Mouse (Mus musculus) adrenal gland, postnatal 10 days (tissue): ENCODE measurements around the gene Vangl2. TPM values are rescaled to one million over a fixed set of nuclear protein-coding genes. Genes with fewer than 3 reads are reported as not detected.

Experiments used
- DNase-seq: peaks from one replicate; pipeline ENCODE4 v3.0.0; 2021; ENCODE audit warnings: mixed read lengths
- long read RNA-seq, 2 experiments: library from polyadenylated mRNA; stranded (forward); transcript quantifications; one replicate each; pipeline ENCODE4 v2.0.0; 2021
- total RNA-seq, 2 experiments: library from RNA; stranded (reverse); gene quantifications; 2 replicates each; pipeline ENCODE4 v1.2.3; 2021

The Vangl2 gene
- 10 to 100 TPM in 1 of 2 experiments, 1 to 10 TPM in 1; 6.3 to 10.6 TPM for total RNA-seq
- long read RNA-seq, experiment 1, full-length matches to known transcripts: 2 of 3 reads
- long read RNA-seq, experiment 1, partial matches to known transcripts: 0 of 3 reads
- long read RNA-seq, experiment 1, other reads (novel, unspliced or antisense): 1 of 3 reads
- long read RNA-seq, experiment 2, full-length matches to known transcripts: 3 of 3 reads
- long read RNA-seq, experiment 2, partial matches to known transcripts: 0 of 3 reads
- long read RNA-seq, experiment 2, other reads (novel, unspliced or antisense): 0 of 3 reads

DNA sequence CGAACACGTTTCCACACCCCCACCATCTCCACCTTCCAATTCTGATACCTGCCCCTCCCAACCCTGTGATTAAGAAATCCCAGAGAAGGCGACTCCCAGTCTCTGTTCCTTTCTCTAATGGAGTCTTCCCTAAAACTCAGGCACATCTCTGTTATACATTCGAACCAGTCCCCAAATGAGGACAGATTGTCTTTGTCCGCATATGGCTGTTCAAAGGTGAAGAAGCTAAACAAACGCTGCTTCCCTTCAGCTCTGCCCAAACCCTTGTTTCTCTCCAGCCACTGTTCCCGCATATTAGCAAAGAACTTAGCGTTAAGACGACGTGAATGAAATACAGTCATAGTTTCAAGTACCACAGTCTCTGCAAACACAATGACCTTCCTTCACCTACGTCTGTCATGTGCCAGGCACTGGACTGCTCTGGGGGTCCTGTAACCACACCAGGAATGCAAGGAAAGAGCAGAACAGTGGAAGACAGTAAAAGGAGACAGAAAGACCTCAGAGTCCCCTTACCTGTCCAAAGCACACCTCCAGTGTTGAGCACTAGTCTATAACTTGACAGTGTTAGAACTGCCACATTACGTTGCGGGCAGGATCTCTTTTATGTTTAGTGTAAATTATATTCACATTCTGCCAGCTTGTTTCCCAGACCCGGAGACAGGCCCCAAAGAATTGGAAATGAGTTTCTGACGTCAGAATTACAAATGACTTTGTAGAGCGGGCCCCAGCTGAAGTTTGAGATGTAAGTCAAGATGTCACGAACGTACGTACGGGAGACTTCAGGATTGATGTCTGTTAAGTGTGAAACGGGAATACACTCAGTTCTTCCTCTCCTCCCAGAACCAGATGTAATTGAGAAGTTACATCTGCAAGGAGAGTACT, at the start of gene Vangl2:
TSS of gene Vangl2 (minus strand) at position 51 of the 882 bp plus-strand sequence.
- no peak for DNase-seq

DNA sequence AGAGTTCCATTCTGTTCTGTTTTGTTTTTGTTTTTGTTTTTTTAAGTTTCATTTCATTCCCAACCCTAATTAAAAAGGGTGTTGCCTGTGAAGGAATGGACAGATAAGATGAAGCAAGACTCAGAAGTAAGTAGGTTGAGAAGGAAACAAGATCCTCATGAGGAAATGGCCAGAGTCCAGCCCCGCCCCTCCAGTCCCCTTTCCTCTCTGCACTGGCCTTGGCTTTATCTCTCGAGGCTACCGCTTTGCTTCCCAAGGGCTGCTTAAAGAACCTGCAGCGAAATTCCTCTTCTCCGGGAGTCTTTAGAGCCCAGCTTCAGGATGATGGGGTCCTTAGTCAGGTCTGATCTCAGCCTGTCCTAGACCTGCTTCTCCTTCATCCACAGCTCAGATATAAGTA, 49.7 kb upstream of the Vangl2 start:
- DNase-seq: peak; percentile 63

DNA sequence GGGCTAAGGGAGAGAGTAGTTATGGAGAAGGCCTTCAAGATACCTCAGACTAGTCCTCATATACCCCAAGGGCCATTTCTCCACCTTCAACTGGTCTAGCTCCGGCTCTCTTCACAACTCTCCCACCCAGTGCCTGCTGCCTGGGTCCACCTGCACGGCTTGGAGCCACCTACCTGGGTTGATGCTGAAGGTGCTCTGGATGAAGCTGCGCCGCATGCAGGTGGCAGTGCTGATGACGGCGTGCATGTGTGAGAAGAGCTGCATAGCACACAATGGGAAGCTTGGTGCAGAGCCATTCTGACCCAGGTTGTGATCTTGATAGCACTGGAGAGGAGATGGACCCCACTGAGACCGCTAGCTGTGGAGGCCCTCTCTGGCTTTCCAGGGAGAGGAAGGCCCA, 44.4 kb upstream of the Vangl2 start:
- no peak for DNase-seq

DNA sequence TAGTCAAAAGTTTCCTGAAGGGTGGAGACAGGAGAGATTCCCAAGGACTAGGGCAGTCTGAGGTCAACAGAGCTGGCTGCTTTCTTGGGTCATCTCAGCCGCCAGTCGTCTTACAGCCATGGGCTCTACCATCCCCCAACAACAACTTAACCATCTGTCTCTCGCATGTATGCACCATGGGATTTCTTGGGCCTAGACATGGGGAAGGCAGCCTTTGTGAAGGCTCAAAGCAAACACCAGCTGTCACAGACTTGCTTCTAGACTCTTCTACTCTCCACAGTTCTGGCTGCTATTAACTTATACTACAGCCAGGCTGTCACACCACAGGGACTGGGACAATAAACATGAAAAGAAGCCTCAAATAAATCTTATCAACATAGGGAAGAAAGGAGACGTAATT, 43.3 kb upstream of the Vangl2 start:
- DNase-seq: no peak

DNA sequence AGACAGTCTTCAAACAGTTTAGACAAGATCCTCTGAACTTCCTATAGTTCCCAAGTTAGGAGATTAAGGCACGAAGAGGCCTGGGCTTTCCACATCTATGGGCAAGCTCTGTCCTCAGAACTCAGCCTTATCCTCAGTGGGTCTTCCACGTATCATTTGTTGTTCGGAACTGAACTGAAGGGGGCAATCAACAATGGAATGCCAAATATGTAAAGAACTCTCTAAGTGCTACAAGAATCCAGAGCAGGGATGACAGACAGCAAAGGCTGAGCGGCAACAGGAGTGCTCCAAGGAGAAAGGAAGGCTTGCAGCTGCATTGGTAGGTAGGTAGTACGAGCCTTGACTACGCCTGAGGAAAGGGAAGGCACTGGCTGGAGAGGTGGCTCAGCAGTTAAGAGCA, 42.0 kb upstream of the Vangl2 start:
- no peak for DNase-seq

DNA sequence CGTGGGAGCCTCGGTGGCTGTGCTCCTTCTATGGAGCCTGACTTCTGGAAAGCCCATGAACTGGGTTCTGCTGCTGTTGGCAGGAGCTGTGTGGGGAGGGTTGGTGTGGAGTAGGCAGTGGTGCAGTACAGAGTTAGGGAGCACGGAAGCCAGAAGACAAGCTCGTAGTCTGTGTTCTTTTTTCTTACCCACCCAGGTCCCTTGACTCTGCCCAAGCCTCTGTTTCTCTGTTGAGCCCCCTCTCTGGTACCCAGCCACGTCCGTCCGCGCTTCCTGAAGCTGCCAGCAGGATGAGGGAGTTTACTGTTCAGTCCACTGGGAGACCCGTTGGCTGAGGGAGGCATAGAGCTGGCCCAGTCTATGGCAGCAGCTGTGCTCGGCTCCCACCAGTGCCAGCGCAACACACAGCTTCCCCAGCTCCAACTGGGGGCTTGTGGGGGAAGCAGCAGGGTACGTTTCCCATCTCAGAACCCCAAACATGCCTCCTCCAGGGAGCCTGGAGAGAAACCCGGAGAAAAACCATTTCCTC, 36.4 kb upstream of the Vangl2 start:
- DNase-seq: no peak

DNA sequence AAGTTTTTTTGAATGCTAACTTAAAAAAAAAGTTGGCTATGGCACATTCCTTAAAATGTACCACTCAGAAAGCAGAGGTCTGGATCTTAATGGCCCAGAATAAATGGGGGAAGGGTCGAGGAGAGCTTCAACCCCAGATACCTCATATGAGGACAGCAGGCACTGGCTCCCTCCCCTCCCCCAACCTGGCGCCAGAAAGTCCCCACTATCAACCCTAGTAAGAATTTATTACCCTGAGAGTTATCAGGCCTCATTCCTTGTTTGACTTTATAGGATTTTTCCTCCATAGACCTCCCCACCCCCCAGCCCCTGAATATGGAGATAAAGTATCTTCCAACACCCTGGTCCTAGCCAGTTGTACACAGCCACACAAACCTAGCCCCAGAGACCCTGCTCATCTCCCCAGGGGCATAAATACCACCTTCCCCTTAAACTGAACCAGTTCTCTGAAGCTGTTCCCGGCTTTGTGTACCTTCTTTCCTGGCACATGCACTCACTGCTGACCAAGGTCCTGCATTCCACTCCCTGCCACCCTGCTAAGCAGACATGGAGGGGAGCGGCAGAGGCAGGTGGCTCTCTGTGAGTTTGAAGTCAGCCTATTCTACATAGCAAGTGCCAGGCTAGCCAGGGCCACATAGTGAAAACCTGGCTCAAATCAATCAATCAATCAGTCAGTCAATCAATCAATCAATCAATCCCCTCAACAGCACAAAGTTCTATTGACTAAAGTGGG, 35.2 kb upstream of the Vangl2 start:
- DNase-seq: no peak

DNA sequence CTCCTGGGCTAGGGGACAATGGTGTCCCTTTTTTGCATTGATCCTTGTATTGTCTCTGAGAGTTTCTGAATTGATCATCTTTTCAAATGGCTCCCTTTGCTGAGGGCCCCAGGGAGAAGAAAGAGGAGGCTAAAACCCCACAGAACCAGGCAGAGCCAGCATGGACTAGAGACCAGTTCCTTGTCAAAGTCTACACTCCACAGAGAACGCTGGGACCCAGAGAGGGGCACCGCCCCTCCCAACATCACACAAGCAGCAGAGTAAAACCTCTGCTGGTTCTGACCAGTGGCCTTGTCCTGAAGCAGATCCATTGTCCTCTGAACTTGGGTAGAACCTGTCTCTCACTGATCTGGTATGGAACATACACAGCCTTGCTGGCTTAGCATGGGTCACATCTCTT, 33.9 kb upstream of the Vangl2 start:
- DNase-seq: no peak

DNA sequence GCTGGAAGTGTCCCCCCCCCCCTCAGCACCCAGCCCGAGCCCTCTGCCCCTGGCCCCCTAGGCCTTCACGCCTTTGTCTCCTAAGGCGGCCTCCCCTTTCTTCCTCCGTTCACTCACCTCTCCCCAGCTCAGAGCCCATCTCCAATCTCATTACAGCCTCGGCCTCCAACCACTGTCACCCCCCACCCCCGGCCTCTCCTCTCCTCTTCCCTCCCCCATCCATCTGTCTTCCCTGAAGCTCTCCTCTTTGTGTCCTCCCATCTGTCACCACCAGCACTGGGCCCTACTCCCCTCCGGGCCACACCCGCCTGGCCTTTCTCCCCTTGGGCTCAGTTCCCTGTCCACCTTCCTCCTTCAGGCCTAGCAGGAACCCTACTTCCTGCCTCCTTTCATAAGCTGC, 33.0 kb upstream of the Vangl2 start:
- no peak for DNase-seq

DNA sequence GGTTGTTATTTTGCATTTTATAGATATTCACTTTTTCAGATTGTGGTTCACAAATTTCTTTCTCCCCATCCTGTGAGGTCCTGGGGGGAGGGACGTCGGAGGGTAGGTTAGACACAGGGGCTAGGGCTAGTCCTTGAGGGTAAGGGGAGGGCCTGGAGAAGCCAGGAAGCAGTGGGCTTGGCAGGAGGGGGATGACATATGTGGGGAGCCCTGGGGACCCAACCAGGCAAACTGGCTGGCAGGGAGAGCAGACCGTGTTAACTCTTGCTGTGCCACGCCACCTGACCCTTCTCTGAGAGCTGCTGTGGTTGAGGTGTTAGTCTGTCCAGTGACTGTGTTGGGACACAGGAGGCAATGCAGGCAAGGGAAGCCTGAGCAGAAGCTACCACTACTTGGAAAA, 32.4 kb upstream of the Vangl2 start:
- DNase-seq: no peak

DNA sequence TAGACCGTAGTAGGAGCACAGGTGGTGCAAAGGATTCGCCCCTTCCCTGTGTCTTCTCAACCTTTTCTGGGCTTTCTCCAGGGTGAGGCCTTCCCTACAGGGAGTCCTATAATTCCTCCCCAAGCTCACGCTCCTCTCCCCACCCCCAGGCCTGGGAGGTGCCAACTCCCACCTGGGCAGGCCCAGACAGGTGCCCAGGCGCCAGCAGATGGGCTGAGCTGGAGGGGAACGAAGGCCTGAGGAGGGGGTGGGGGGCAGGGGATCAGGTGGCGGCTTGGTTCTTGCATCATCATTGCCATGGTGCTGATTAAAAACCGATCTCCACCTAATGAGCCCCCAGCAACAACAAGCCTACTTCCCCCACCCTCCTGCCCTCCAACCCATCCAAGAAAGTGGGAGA, 30.6 kb upstream of the Vangl2 start:
- DNase-seq: no peak

DNA sequence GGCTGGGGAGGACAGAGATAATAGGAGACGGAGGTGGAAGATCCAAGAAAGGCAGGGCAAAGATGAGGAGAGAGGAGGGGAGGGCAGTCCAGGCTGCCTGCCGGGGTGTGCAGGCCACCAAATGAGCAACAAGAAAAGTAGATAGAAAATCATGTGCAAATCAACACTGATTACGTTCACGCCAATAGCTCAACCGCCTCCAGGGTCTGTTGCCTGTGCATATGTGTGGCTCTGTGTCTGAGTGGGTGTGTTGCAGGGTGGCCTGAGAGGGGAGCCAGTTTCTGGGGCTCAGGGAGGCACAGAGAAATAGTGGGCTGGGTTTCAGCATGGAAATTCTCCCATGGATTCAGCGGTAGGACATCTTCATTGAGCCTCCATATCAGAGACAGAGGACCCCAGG, 30.1 kb upstream of the Vangl2 start:
- DNase-seq: no peak

DNA sequence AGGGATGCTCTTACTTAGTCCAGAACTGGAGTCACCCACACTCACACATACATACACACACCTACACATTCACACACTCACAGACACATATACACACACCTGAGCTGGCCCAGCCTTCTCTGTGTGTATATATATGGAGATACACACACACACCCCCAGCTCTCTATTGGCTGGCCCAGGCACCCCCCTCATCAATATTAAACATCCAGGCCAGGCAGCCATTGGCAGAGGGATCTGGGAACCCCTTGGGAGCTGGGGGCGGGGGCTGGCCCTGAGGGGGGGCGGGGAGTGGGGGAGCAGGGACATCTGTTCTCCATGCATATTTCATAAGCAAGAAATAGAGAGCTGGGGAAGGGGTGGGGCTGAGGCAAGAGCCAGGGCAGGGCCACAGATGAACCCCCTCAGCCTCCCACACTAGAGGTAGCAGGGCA, 29.3 kb upstream of the Vangl2 start, which contains the start of gene Nhlh1:
TSS of gene Nhlh1 (minus strand) at position 83 of the 431 bp plus-strand sequence.
- no peak for DNase-seq

DNA sequence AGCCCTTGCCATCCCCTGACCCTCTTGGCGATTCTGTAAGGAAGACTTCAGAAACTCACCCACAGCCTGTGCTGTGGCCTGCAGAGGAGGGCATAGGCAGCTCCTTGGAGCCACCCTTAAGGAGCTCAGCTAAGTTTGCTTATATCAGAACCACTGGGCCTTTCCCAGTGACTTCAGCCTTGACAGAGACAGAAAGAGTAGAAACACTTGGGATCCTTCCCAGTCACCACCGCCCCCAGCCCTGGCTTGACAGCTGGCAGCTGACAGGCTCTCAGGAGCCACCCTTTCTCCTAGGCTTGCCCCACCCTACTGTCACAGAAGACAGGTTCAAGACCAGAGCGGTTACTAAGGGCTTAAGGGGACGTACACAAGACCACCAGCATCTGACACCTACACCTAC, 28.0 kb upstream of the Vangl2 start:
- DNase-seq: no peak

DNA sequence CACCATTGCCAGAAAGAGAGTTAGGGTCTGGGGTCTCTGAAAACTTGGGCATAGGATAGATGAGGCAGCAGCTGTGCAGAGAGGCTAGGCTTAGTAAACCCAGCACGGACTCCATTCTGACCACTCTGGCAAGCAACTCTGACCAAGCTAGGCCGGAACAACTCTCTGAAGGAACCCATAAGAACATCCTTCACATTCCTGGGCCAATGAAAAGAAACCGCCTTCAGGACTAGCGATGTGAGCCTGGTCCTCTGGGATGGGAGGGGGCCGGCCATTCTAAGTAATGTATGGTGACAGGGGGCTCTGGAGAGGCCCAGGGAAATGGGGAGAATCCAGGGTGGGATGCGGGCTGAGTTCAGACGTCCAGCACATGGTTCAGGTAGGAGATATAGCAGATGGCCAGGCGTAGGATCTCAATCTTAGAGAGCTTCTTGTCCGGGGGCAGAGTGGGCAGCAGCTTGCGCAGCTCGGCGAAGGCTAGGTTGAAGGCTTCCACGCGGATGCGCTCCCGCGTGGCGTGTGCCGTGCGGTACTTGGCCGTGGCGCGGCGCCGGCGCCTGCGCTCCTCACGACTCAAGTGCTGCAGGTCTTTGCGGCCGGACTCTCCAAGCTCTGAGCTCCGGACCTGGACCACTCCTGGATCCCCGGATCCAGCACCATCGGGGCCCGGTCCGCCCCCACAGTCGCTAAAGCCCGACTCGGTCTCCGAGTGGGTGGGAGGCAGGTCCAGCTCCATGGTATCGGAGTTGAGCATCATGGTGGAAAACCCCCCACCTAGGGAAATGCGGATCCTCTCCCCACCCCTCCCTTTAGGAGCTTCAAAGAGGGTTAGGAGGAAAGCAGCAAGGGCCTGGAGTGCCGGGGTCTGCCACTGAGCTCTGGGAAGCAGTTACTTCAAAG, 25.5 kb upstream of the Vangl2 start:
- no peak for DNase-seq

DNA sequence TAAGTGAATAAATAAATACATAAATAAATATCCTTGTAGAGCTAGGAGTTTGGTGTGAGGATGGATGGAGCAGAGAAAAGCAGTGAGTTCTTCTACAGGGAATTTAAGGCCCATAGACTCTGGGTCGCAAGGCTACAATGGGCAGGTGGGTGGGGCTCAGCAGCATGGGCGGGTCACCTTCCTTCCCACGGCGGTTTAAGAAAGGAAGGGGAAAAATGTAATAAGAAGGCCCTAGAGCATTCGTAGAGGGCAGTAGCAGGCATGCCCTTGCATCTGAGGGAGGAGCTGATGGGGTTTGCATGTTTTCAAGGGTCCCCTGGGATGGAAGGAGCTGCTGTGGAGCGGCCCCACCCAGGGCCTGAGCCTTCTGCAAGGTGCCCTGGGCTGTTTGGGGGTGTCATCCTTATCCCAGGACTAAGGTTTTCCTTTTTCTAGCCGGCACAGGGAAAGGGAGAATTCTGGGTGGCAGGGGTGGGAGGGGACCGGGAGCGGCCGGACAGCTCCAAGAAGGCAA, 24.6 kb upstream of the Vangl2 start:
- DNase-seq: no peak

DNA sequence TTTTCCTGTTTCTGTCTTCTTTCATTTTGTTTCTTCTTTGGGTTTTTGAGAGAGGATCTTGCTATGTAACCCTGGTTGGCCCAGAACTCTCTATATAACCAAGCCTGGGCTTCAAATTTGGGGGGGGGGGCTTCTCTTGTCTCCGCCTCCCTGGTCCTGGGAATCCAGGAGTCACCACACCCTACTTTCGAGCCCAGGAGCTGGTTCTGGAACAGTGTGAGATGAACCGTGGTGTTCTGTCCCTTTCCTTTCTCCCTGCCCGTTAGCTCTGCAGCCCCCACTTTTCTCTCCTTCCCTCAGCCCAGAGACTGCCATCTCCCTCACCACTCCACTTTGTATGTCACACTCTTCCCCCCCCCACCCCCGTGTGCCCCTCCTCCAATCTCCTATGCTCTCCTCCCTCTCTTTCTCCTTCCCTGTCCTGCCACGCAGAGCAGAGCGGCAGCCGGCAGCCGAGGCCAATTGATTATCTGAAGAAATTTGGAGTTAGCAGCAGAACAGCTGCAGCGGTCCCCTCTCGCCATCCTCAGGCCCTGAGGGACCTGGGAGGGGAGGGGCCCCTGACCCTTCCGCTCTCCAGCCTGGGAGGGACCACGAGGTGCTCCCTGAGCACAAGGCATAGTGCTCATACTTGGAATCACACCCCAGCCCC, 21.0 kb upstream of the Vangl2 start:
- DNase-seq: no peak

DNA sequence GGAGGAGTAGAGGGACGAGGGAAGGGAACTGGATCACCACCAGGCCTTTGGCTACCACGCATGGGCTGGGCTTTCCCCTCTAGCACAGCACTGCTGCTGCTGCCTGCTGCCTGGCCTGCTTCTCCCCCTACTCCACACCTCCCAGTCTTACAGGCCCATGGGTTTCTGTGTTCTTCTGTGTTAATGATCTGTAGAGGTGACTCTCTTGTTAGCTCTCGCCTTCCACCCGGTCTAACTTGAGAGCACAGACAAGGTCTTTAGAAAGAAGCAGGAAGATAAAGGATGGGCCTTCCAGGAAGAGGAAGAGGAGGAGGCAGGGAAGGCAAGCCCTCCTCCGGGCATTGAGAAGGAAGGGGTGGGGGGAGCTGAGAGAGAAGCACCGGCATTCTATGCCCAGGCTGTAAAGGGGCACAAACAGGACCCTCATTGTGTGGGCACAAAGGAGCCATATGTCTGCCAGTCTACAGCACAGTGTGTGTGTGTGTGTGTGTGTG, 20.0 kb upstream of the Vangl2 start:
- DNase-seq: no peak

DNA sequence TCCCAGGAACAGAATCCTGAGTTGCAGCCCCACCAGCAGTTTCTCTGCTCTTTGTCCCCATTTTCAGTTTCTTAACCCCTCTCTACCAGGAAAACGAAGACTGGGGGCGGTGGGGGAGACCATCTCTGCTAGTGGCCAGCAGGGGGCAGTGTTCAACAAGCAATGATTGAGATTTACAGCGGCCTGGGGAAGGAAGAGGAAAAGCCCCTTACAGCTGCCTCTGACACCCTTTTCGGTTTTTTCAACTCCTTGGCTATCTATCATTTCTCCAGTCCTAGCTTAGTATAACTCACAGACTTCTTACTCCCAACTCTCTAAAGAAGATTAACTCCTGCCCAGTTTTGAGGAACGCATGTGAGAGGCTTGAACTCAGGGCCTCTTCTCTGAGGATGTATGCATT, 18.7 kb upstream of the Vangl2 start:
- DNase-seq: peak; percentile 82

DNA sequence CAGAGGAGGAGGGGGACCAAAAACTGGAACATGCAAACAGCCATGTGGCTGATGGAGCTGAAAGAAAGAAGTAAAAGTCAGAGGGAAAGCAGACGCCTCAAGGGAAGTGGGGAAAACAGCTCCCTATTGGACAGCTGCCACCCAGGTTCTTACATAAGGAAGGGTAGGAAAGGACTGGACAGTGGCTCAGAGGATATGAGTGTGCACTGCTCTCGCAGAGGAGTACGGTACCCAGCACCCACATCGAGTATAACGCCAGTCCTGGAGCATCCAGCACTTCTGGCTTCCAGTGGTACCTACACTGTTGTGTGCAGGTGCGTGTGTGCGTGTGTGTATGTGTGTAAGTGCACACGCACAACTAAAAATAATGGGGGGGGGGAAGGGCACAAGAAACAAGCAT, 18.2 kb upstream of the Vangl2 start:
- no peak for DNase-seq

DNA sequence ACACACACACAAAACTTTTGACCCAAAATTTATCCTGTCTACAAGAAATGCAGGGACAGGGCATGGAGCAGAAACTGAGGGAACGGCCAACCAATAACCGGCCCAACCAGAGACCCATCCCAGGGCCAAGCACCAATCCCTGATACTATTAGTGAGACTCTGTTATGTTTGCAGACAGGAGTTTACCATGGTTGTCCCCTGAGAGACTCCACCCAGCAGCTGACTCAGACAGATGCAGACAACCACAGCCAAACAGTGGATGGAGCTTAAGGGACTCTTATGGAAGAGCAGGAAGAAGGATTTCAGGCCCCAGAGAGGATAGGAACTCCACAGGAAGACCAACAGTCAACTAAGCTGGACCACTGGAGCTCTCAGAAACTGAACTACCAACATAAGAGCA, 1.7 kb upstream of the Vangl2 start:
- DNase-seq: no peak
